Mouse (Mus musculus) MEL (cell line): ENCODE results near the gene Mospd3. TPM values are rescaled to one million over a fixed set of nuclear protein-coding genes. Genes with fewer than 3 reads are reported as not detected.

ENCODE experiments used
- DNase-seq: peaks from one replicate; pipeline ENCODE4 v3.0.0; 2011; ENCODE audit warnings: low read depth, low spot score
- H3K27ac ChIP-seq: 2 replicates; pipeline ENCODE4 v1.5.1; 2012; ENCODE audit warnings: low read depth, mild to moderate bottlenecking, control low read depth, low read length, moderate library complexity; ENCODE audit not compliant: control insufficient read depth
- H3K27me3 ChIP-seq, 2 experiments: fragments of 150-350 bp in 1 of 2; sonication (generic) in 1 of 2; 2 replicates each; pipeline ENCODE4 v1.6.1; 2012; ENCODE audit warnings: low read length in 2 of 2, mild to moderate bottlenecking in 2 of 2, improper control_type of control experiment in 1 of 2, moderate library complexity in 1 of 2; ENCODE audit not compliant: insufficient read depth in 2 of 2, control insufficient read depth in 1 of 2
- H3K36me3 ChIP-seq, 2 experiments: 2 replicates each; pipeline ENCODE4 v1.6.1; 2012 to 2014; ENCODE audit warnings: low read length in 2 of 2, improper control_type of control experiment in 1 of 2, inconsistent platforms in 1 of 2, mild to moderate bottlenecking in 1 of 2; ENCODE audit not compliant: insufficient read depth in 2 of 2, control insufficient read depth in 1 of 2
- H3K4me1 ChIP-seq, 2 experiments: fragments of 150-350 bp in 1 of 2; sonication (generic) in 1 of 2; 2 replicates each; pipeline ENCODE4 v1.6.1; 2012; ENCODE audit warnings: low read length in 2 of 2, improper control_type of control experiment in 1 of 2, mild to moderate bottlenecking in 1 of 2; ENCODE audit not compliant: insufficient read depth in 2 of 2, control insufficient read depth in 1 of 2
- H3K4me3 ChIP-seq, 2 experiments: fragments of 150-350 bp in 1 of 2; sonication (generic) in 1 of 2; 2 replicates each; pipeline ENCODE4 v1.5.1; 2012; ENCODE audit warnings: low read depth in 2 of 2, low read length in 2 of 2, mild to moderate bottlenecking in 2 of 2, moderate library complexity in 2 of 2, control low read depth in 1 of 2, improper control_type of control experiment in 1 of 2; ENCODE audit not compliant: control insufficient read depth in 1 of 2, insufficient read depth in 1 of 2
- H3K79me2 ChIP-seq: 2 replicates; pipeline ENCODE4 v1.6.1; 2012; ENCODE audit warnings: mild to moderate bottlenecking, low read length, moderate library complexity; ENCODE audit not compliant: control insufficient read depth, poor library complexity, insufficient read depth
- H3K9ac ChIP-seq: 2 replicates; pipeline ENCODE4 v1.6.1; 2012; ENCODE audit warnings: low read depth, mild to moderate bottlenecking, control low read depth, low read length, moderate library complexity; ENCODE audit not compliant: control insufficient read depth, poor library complexity, severe bottlenecking
- H3K9me3 ChIP-seq: fragments of 150-350 bp; sonication (generic); replicated peaks from 2 replicates; pipeline ENCODE4 v1.6.1; 2012; ENCODE audit warnings: mild to moderate bottlenecking, low read length, improper control_type of control experiment, moderate library complexity; ENCODE audit not compliant: insufficient read depth
- BHLHE40 ChIP-seq: IDR thresholded peaks from 2 replicates; pipeline ENCODE4 v1.6.1; 2012; ENCODE audit warnings: low read depth, mild to moderate bottlenecking, inconsistent platforms, low read length, improper control_type of control experiment, borderline replicate concordance
- CHD2 ChIP-seq: IDR thresholded peaks from 2 replicates; pipeline ENCODE4 v1.6.1; 2011; ENCODE audit warnings: low read length, improper control_type of control experiment
- CTCF ChIP-seq, 3 experiments: IDR thresholded peaks in 2 of 3; conservative IDR thresholded peaks in 1 of 3; 2 replicates each; pipeline ENCODE4 v1.5.1; 2011 to 2012; ENCODE audit warnings: low read length in 3 of 3, low read depth in 2 of 3, mild to moderate bottlenecking in 2 of 3, improper control_type of control experiment in 1 of 3, inconsistent platforms in 1 of 3, mixed read lengths in 1 of 3, moderate library complexity in 1 of 3; ENCODE audit not compliant: control insufficient read depth in 1 of 3, insufficient read depth in 1 of 3, poor library complexity in 1 of 3, severe bottlenecking in 1 of 3
- E2F4 ChIP-seq: IDR thresholded peaks from 2 replicates; pipeline ENCODE4 v1.6.1; 2011; ENCODE audit warnings: low read depth, low read length, improper control_type of control experiment, borderline replicate concordance
- ELF1 ChIP-seq: IDR thresholded peaks from 2 replicates; pipeline ENCODE4 v1.6.1; 2014; ENCODE audit warnings: low read depth, mild to moderate bottlenecking, inconsistent platforms, low read length, improper control_type of control experiment, moderate library complexity
- EP300 ChIP-seq, 2 experiments: IDR thresholded peaks; 2 replicates each; pipeline ENCODE4 v1.6.1; 2011; ENCODE audit warnings: improper control_type of control experiment in 2 of 2, low read length in 2 of 2, low read depth in 1 of 2, mild to moderate bottlenecking in 1 of 2
- ETS1 ChIP-seq: IDR thresholded peaks from 2 replicates; pipeline ENCODE4 v1.6.1; 2012; ENCODE audit warnings: low read depth, mild to moderate bottlenecking, inconsistent platforms, low read length, improper control_type of control experiment, moderate library complexity
- GABPA ChIP-seq: IDR thresholded peaks from 2 replicates; pipeline ENCODE4 v1.6.1; 2012; ENCODE audit warnings: low read depth, mild to moderate bottlenecking, inconsistent platforms, low read length, improper control_type of control experiment, moderate library complexity
- GATA1 ChIP-seq: IDR thresholded peaks from 2 replicates; pipeline ENCODE4 v1.6.1; 2011; ENCODE audit warnings: low read depth, low read length, improper control_type of control experiment
- HCFC1 ChIP-seq: IDR thresholded peaks from 2 replicates; pipeline ENCODE4 v1.6.1; 2012; ENCODE audit warnings: low read depth, mild to moderate bottlenecking, inconsistent platforms, low read length, improper control_type of control experiment, moderate library complexity
- JUND ChIP-seq: IDR thresholded peaks from 2 replicates; pipeline ENCODE4 v1.6.1; 2011; ENCODE audit warnings: low read depth, mild to moderate bottlenecking, improper control_type of control experiment, low read length
- MAFK ChIP-seq: IDR thresholded peaks from 2 replicates; pipeline ENCODE4 v1.6.1; 2011; ENCODE audit warnings: low read depth, mild to moderate bottlenecking, low read length, improper control_type of control experiment, borderline replicate concordance
- MAX ChIP-seq: IDR thresholded peaks from 2 replicates; pipeline ENCODE4 v1.6.1; 2011; ENCODE audit warnings: low read length, improper control_type of control experiment
- MAZ ChIP-seq: IDR thresholded peaks from 2 replicates; pipeline ENCODE4 v1.6.1; 2012; ENCODE audit warnings: low read depth, mild to moderate bottlenecking, inconsistent platforms, low read length, improper control_type of control experiment
- MEF2A ChIP-seq: IDR thresholded peaks from 2 replicates; pipeline ENCODE4 v1.6.1; 2014; ENCODE audit warnings: low read depth, mild to moderate bottlenecking, inconsistent platforms, low read length, improper control_type of control experiment; ENCODE audit not compliant: poor library complexity, insufficient replicate concordance, severe bottlenecking; ENCODE audit errors: extremely low read depth
- MXI1 ChIP-seq: IDR thresholded peaks from 2 replicates; pipeline ENCODE4 v1.6.1; 2011; ENCODE audit warnings: mild to moderate bottlenecking, low read depth, low read length, improper control_type of control experiment
- MYC ChIP-seq: IDR thresholded peaks from 2 replicates; pipeline ENCODE4 v1.6.1; 2011; ENCODE audit warnings: low read depth, mild to moderate bottlenecking, low read length, improper control_type of control experiment, moderate library complexity
- NELFE ChIP-seq: IDR thresholded peaks from 2 replicates; pipeline ENCODE4 v1.6.1; 2011; ENCODE audit warnings: low read depth, low read length, improper control_type of control experiment
- NRF1 ChIP-seq: IDR thresholded peaks from 2 replicates; pipeline ENCODE4 v1.6.1; 2014; ENCODE audit warnings: low read depth, mild to moderate bottlenecking, inconsistent platforms, low read length, improper control_type of control experiment, moderate library complexity; ENCODE audit not compliant: poor library complexity, insufficient read depth, severe bottlenecking
- POLR2A ChIP-seq, 2 experiments: IDR thresholded peaks; 2 replicates each; pipeline ENCODE4 v1.6.1; 2011 to 2012; ENCODE audit warnings: low read length in 2 of 2, mild to moderate bottlenecking in 2 of 2, control low read depth in 1 of 2, improper control_type of control experiment in 1 of 2, low read depth in 1 of 2, moderate library complexity in 1 of 2; ENCODE audit not compliant: control insufficient read depth in 1 of 2, insufficient read depth in 1 of 2, poor library complexity in 1 of 2
- POLR2AphosphoS2 ChIP-seq: IDR thresholded peaks from 2 replicates; pipeline ENCODE4 v1.6.1; 2011; ENCODE audit warnings: low read length, improper control_type of control experiment
- POLR2AphosphoS5 ChIP-seq: IDR thresholded peaks from 2 replicates; pipeline ENCODE4 v1.6.1; 2012; ENCODE audit warnings: low read depth, borderline replicate concordance, mild to moderate bottlenecking, inconsistent platforms, low read length, moderate library complexity, mixed read lengths
- RAD21 ChIP-seq: IDR thresholded peaks from 2 replicates; pipeline ENCODE4 v1.6.1; 2011; ENCODE audit warnings: mild to moderate bottlenecking, low read depth, low read length, improper control_type of control experiment
- RCOR1 ChIP-seq: IDR thresholded peaks from 2 replicates; pipeline ENCODE4 v1.6.1; 2012; ENCODE audit warnings: low read depth, mild to moderate bottlenecking, inconsistent platforms, low read length, improper control_type of control experiment
- SIN3A ChIP-seq: IDR thresholded peaks from 2 replicates; pipeline ENCODE4 v1.6.1; 2012; ENCODE audit warnings: low read length, improper control_type of control experiment, inconsistent platforms
- SMC3 ChIP-seq: IDR thresholded peaks from 2 replicates; pipeline ENCODE4 v1.6.1; 2011; ENCODE audit warnings: low read depth, low read length, improper control_type of control experiment
- TAL1 ChIP-seq: IDR thresholded peaks from 2 replicates; pipeline ENCODE4 v1.6.1; 2012; ENCODE audit warnings: mild to moderate bottlenecking, inconsistent platforms, low read length, moderate library complexity, mixed read lengths
- TBP ChIP-seq: IDR thresholded peaks from 2 replicates; pipeline ENCODE4 v1.8.0; 2011; ENCODE audit warnings: low read depth, low read length, improper control_type of control experiment
- TCF12 ChIP-seq: IDR thresholded peaks from 2 replicates; pipeline ENCODE4 v1.6.1; 2014; ENCODE audit warnings: low read depth, mild to moderate bottlenecking, inconsistent platforms, low read length, improper control_type of control experiment, moderate library complexity
- UBTF ChIP-seq: IDR thresholded peaks from 2 replicates; pipeline ENCODE4 v1.6.1; 2012; ENCODE audit warnings: low read depth, mild to moderate bottlenecking, inconsistent platforms, low read length, improper control_type of control experiment, moderate library complexity, borderline replicate concordance; ENCODE audit not compliant: insufficient read depth
- USF1 ChIP-seq: IDR thresholded peaks from 2 replicates; pipeline ENCODE4 v1.6.1; 2014; ENCODE audit warnings: low read depth, mild to moderate bottlenecking, inconsistent platforms, low read length, improper control_type of control experiment, moderate library complexity
- USF2 ChIP-seq, 2 experiments: IDR thresholded peaks; 2 replicates each; pipeline ENCODE4 v1.6.1; 2011 to 2012; ENCODE audit warnings: improper control_type of control experiment in 2 of 2, low read length in 2 of 2, borderline replicate concordance in 1 of 2, inconsistent platforms in 1 of 2, low read depth in 1 of 2, mild to moderate bottlenecking in 1 of 2; ENCODE audit not compliant: insufficient read depth in 1 of 2
- ZC3H11A ChIP-seq: IDR thresholded peaks from 2 replicates; pipeline ENCODE4 v1.6.1; 2012; ENCODE audit warnings: low read depth, mild to moderate bottlenecking, inconsistent platforms, low read length, improper control_type of control experiment
- ZMIZ1 ChIP-seq: IDR thresholded peaks from 2 replicates; pipeline ENCODE4 v1.6.1; 2012; ENCODE audit warnings: low read depth, mild to moderate bottlenecking, inconsistent platforms, low read length, improper control_type of control experiment, moderate library complexity
- ZNF384 ChIP-seq: IDR thresholded peaks from 2 replicates; pipeline ENCODE4 v1.6.1; 2012; ENCODE audit warnings: low read depth, mild to moderate bottlenecking, inconsistent platforms, low read length, improper control_type of control experiment
- polyA plus RNA-seq, 2 experiments: library from polyadenylated mRNA; stranded (reverse) in 1 of 2; unstranded in 1 of 2; fragments of >175 nt in 1 of 2; fragments of >200 nt in 1 of 2; gene quantifications; 2 replicates each; pipeline versions ENCODE4 v1.2.1 to v1.2.4; 2012; ENCODE audit warnings: low replicate concordance in 2 of 2, low read depth in 1 of 2; ENCODE audit not compliant: insufficient read length in 2 of 2, insufficient read depth in 1 of 2, missing spikeins in 1 of 2
- total RNA-seq: library from RNA; depleted of rRNA; stranded (reverse); fragments of 300-350 nt; gene quantifications from 2 replicates; pipeline ENCODE4 v1.2.3, GENCODE M21; 2012

Gene Mospd3
- total and polyA plus RNA-seq, 3 experiments, result 12.4 to 144 TPM; not detected in 1

GRCm38 (mm10) chr5:137628498-137629305 is 27.8 kb upstream of the Mospd3 start, which contains the start of the genes Fbxo24, Lrch4 and Gm20605:
Gene Fbxo24 (minus strand): TSS chr5:137629002.
Gene Lrch4 (plus strand): TSS chr5:137629121.
Gene Gm20605 (plus strand): TSS chr5:137629175.
- no peaks in the 10 kb centered on the region for H3K27me3 ChIP-seq
- peaks cover 28% of the 10 kb centered on the region for H3K79me2 ChIP-seq
- peak within 1 kb of the TSS; percentile 86 for H3K9ac ChIP-seq
- DNase-seq, result peak; percentile 100
- H3K9me3 ChIP-seq, result no peaks in the 10 kb centered on the region
- peaks cover 0 to 36% of the 10 kb centered on the region in 2 experiments; a peak in 2 of 4 replicates for H3K36me3 ChIP-seq
- peaks cover 6 to 42% of the 10 kb centered on the region in 2 experiments for H3K4me1 ChIP-seq
- peak within 1 kb of the TSS; percentile 86 for H3K27ac ChIP-seq
- peak within 1 kb of the TSS; percentile 81 to 90 for H3K4me3 ChIP-seq
- TF ChIP-seq MAZ, result peak; percentile 99
- no peak for TF ChIP-seq MXI1
- TF ChIP-seq TAL1, result no peak
- TF ChIP-seq BHLHE40, result 0 out of 2 replicates have a peak, but pooled peaks have one; percentile 45
- no peak for TF ChIP-seq MYC
- TF ChIP-seq ETS1, result no peak
- TF ChIP-seq TCF12, result peak; percentile 80
- TF ChIP-seq SIN3A, result peak; percentile 89
- no peak; the same call in 1 of the 2 replicates for TF ChIP-seq MAX
- no peak; the same call in 1 of the 2 replicates for TF ChIP-seq NRF1
- TF ChIP-seq USF1, result no peak; the same call in 1 of the 2 replicates
- TF ChIP-seq TBP, result peak; percentile 65
- no peak for TF ChIP-seq SMC3
- TF ChIP-seq GABPA, result no peak
- TF ChIP-seq NELFE, result peak; percentile 86
- TF ChIP-seq MEF2A, result no peak
- peak in 1 of 3 experiments; percentile 11; a peak in 1 of 6 replicates for TF ChIP-seq CTCF (IDR thresholded peaks at IDR 0.05 in 2 of 3, conservative IDR thresholded peaks at IDR 0.05 in 1 of 3; ENCODE audit: control insufficient read depth in 1 of 3, insufficient read depth in 1 of 3, low read depth in 2 of 3, low read length in 3 of 3, poor library complexity in 1 of 3, severe bottlenecking in 1 of 3)
- TF ChIP-seq ELF1, result peak; percentile 94
- peak in 1 of 2 experiments; percentile 70; a peak in 2 of 4 replicates for TF ChIP-seq EP300 (IDR thresholded peaks at IDR 0.05; ENCODE audit: low read depth in 1 of 2, low read length in 2 of 2)
- no peak for TF ChIP-seq ZNF384
- TF ChIP-seq JUND, result no peak
- no peak for TF ChIP-seq POLR2AphosphoS5
- no peak for TF ChIP-seq UBTF
- peak; percentile 86 for TF ChIP-seq CHD2
- TF ChIP-seq ZMIZ1, result no peak
- TF ChIP-seq E2F4, result peak; percentile 55; the same call in 1 of the 2 replicates
- no peak for TF ChIP-seq RAD21
- TF ChIP-seq POLR2A (IDR thresholded peaks at IDR 0.05; ENCODE audit: control insufficient read depth in 1 of 2, insufficient read depth in 1 of 2, low read depth in 1 of 2, low read length in 2 of 2, poor library complexity in 1 of 2), result peak; percentile 76 to 93
- peak; percentile 72 for TF ChIP-seq POLR2AphosphoS2
- TF ChIP-seq RCOR1, result no peak
- TF ChIP-seq GATA1, result no peak; the same call in 1 of the 2 replicates
- no peak for TF ChIP-seq MAFK
- no peak for TF ChIP-seq ZC3H11A
- peak; percentile 93 for TF ChIP-seq HCFC1
- TF ChIP-seq USF2 (IDR thresholded peaks at IDR 0.05; ENCODE audit: borderline replicate concordance in 1 of 2, insufficient read depth in 1 of 2, low read depth in 1 of 2, low read length in 2 of 2), result no peak
